Mouse (Mus musculus) heart, embryonic 11.5 days (tissue): ENCODE measurements at regions not wholly inside any gene's neighbourhood (a gene's known extent, or its start where the extent isn't known, plus 50 kb on each side); places are given as distances from the start of the nearest gene placed in this dataset.

Source experiments
- ATAC-seq: fragments of 200-750 bp; cut with Nextera tagmentation; replicated peaks from 2 replicates; pipeline ENCODE4 v1.8.0; 2017; ENCODE audit warnings: moderate library complexity; ENCODE audit not compliant: insufficient number of reproducible peaks, low FRiP score, low TSS enrichment
- H3K27ac ChIP-seq: fragments of 300-500 bp; sonication (generic); 2 replicates; pipeline ENCODE4 v1.5.1; 2014; ENCODE audit warnings: mild to moderate bottlenecking, low read depth, low read length
- H3K27me3 ChIP-seq: fragments of 300-500 bp; sonication (generic); 2 replicates; pipeline ENCODE4 v1.6.1; 2014; ENCODE audit warnings: mild to moderate bottlenecking, low read length, mixed read lengths; ENCODE audit not compliant: control insufficient read depth, insufficient read depth
- H3K36me3 ChIP-seq: fragments of 300-500 bp; sonication (generic); 2 replicates; pipeline ENCODE4 v1.6.1; 2014; ENCODE audit warnings: mild to moderate bottlenecking, low read length, moderate library complexity, mixed read lengths; ENCODE audit not compliant: control insufficient read depth, insufficient read depth
- H3K4me1 ChIP-seq: fragments of 300-500 bp; sonication (generic); 2 replicates; pipeline ENCODE4 v1.6.1; 2014; ENCODE audit warnings: low read length; ENCODE audit not compliant: control insufficient read depth, insufficient read depth
- H3K4me2 ChIP-seq: fragments of 300-500 bp; sonication (generic); 2 replicates; pipeline ENCODE4 v1.6.1; 2014; ENCODE audit warnings: mild to moderate bottlenecking, moderate library complexity
- H3K4me3 ChIP-seq: fragments of 300-500 bp; sonication (generic); 2 replicates; pipeline ENCODE4 v1.5.1; 2014; ENCODE audit warnings: low read depth, low read length
- H3K9ac ChIP-seq: fragments of 300-500 bp; sonication (generic); 2 replicates; pipeline ENCODE4 v1.6.1; 2014; ENCODE audit warnings: mild to moderate bottlenecking, low read depth, low read length, moderate library complexity
- H3K9me3 ChIP-seq: fragments of 300-500 bp; sonication (generic); replicated peaks from 2 replicates; pipeline ENCODE4 v1.6.1; 2016; ENCODE audit warnings: low read length; ENCODE audit not compliant: control insufficient read depth
- WGBS: fragments of 180-500 bp; shearing (Covaris S2); extraction: QIAGEN DNeasy Blood & Tissue Kit; methylation state at CpG from one replicate; pipeline ENCODE4 v1.1.7; 2014; ENCODE audit not compliant: insufficient replicate concordance; 5-methylcytosine and 5-hydroxymethylcytosine counted together

DNA sequence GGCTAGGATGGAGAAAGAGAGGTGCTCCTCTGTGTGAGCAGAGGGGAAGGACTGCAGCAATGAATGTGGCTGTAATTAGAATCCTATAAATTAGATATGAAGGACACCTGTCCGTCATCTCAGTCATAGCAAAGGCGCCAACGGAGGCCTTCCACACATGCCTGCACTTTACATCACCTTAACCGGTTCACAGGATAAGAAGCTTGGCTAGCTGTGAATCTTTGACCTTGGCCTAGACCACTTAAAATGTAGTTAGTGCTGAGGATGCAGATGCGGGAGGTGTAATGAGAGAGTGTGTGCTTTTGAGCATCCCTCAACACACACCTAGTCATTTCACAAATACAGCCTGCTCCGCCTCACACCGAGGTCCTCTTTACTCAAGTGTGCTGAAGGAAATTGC, 228.6 kb downstream of the Irs2 start:
- no peak overlapping the region for H3K27ac ChIP-seq
- no peaks in the 10 kb centered on the region for H3K9me3 ChIP-seq
- H3K4me3 ChIP-seq, result no peak overlapping the region
- H3K4me1 ChIP-seq, result no peaks in the 10 kb centered on the region
- ATAC-seq, result no peak
- WGBS, result 84% methylated on average over 7 of the region's 7 CpGs
- no peak overlapping the region for H3K4me2 ChIP-seq
- H3K9ac ChIP-seq, result no peak overlapping the region
- no peaks in the 10 kb centered on the region for H3K36me3 ChIP-seq
- H3K27me3 ChIP-seq, result no peaks in the 10 kb centered on the region

DNA sequence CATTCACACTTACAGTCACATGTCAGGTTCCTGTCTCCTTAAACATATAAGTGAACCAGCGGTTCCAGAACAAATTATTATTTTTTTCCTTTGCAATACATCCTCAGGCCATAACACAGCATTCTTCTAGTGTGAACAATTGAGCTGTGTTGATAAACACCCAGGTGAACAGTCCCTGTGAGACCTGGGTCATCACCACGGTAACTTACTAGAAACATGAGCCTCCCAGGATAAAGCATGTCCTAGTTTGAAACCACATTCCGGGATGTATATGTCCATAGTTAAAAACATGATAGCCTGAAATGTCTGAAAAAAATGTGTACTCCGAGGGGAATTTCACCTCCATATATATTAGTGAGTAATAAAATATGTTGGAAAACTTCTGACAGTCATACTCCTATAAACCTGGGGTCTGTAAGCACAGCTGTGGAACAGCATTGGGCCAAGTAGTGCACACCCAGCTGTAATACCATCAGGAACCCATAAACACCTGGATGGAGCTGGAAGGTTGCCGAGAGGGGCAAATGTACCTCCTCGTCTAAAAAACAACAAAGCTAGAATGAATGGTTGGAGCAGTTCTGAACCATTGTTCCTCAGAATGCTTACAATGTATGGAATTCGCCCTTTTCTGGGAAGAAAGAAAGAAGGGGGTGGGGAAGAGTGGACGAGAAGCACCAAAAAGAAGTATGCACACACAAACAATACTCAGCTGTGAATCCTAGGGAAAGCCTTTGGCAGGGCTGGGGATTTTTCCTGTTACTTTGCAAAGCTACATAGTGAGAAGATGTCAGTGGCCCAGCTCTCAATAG, 232.9 kb downstream of the Irs2 start:
- H3K4me1 ChIP-seq, result no peaks in the 10 kb centered on the region
- ATAC-seq, result no peak
- 75% methylated on average over 8 of the region's 8 CpGs for WGBS
- H3K9me3 ChIP-seq, result no peaks in the 10 kb centered on the region
- no peaks in the 10 kb centered on the region for H3K27me3 ChIP-seq
- H3K4me2 ChIP-seq, result no peak overlapping the region
- H3K36me3 ChIP-seq, result no peaks in the 10 kb centered on the region
- no peak overlapping the region for H3K9ac ChIP-seq
- H3K4me3 ChIP-seq, result no peak overlapping the region
- H3K27ac ChIP-seq, result no peak overlapping the region

DNA sequence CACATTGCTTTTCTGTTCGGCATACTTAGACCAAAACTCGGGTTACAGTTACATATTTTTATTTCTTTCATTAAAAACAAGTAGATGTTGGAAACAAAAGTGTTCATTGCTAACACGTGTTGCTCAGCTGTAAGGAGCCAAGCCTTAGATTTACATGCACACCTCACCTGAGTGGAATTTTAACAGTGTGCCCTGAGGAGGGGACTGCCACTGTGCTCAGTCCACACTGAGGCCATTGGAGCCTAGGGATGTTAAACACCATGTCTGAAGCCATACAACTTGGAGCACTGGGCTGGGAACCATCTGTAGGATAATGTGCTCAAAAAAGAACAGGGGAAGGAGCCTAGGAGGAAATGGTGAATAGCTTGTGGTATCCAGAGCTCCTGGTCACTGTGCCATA, 233.5 kb downstream of the Irs2 start:
- no peak overlapping the region for H3K27ac ChIP-seq
- H3K27me3 ChIP-seq, result no peaks in the 10 kb centered on the region
- H3K4me2 ChIP-seq, result no peak overlapping the region
- no peaks in the 10 kb centered on the region for H3K4me1 ChIP-seq
- no peak for ATAC-seq
- no peak overlapping the region for H3K9ac ChIP-seq
- H3K4me3 ChIP-seq, result no peak overlapping the region
- no peaks in the 10 kb centered on the region for H3K36me3 ChIP-seq
- no peaks in the 10 kb centered on the region for H3K9me3 ChIP-seq
- 85% methylated on average over 3 of the region's 3 CpGs for WGBS

DNA sequence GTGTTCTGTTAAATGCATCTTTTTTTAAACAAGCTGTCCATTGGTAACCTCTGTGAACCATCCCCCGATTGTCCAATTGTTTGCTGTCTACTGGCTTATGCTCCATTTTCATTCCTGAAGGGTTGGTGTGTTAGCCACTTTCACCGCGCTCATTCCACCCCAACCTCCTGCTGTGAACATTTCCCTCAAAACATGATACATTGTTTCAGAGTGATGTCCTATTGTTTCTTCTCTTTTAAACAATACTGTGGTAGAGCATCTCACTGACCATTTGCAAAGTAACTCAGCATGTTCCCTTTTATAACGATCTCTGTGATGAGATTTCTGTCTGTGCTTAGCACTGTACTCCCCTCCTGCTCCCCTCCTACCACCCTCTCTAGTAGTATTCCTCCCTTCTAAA, 240.1 kb downstream of the Irs2 start:
- no peaks in the 10 kb centered on the region for H3K27me3 ChIP-seq
- no peak overlapping the region for H3K4me3 ChIP-seq
- 71% methylated on average over 4 of the region's 4 CpGs for whole genome bisulfite sequencing
- no peaks in the 10 kb centered on the region for H3K36me3 ChIP-seq
- H3K4me1 ChIP-seq, result no peaks in the 10 kb centered on the region
- H3K27ac ChIP-seq, result no peak overlapping the region
- no peaks in the 10 kb centered on the region for H3K9me3 ChIP-seq
- no peak overlapping the region for H3K4me2 ChIP-seq
- no peak for ATAC-seq
- H3K9ac ChIP-seq, result no peak overlapping the region

DNA sequence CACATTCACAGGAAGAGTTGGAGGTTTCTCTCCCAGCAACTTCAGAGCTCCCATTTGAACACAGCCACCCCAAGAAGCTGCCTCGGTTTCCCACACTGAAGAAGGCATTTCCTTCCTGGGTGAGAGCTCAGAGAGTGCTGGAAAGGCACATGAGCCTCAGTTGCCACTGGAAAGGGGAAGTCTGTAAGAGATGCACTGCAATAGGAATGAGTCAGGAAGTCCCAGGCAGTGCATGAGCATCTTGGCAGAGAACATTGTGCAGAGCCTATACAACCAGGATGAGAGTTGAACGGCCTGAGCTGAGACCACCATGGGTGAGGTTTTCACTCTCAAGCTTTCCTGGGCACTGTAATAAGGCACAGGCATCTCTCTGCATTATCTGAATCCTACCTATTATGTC, 244.4 kb downstream of the Irs2 start:
- 73% methylated on average over 2 of the region's 2 CpGs for WGBS
- Histone ChIP-seq H3K27ac (no peak overlapping the region), H3K4me2 (no peak overlapping the region), H3K9me3 (no peaks in the 10 kb centered on the region), H3K27me3 (no peaks in the 10 kb centered on the region), H3K36me3 (no peaks in the 10 kb centered on the region), H3K4me1 (peaks cover 18% of the 10 kb centered on the region), H3K4me3 (no peak overlapping the region), H3K9ac (no peak overlapping the region)
- no peak for ATAC-seq

DNA sequence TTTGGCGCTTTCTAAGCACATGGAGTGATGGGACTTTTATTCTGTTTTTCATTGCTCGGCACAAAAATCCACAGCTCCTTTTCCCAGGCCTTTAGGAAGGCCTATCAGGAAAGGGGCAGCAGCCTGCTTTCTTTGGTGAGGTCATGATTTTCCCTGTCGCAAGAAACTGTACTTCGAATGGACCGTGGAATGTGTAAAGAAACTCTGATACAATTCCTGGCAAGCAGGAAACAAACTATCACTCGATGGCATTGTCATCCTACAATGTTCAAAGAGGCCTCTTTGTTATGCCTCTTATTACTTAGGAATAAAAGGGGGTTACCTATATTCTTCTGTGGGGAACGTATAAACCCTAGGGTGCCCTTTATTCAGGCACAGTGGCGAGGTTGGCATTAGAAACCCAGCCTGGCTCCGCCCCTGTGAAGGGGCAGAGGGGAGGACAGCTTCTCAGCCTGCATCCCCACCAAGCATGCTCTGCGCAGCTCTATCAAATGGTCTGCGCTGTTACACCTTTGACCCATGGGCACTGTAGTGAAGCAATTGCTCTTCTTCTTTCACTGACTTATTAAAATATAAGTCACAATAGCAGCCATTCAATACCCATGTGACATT, 246.5 kb downstream of the Irs2 start:
- Histone ChIP-seq H3K4me3 (no peak overlapping the region), H3K4me1 (peaks cover 18% of the 10 kb centered on the region), H3K9me3 (no peaks in the 10 kb centered on the region), H3K27me3 (no peaks in the 10 kb centered on the region), H3K27ac (peak overlapping the region; percentile 87), H3K4me2 (no peak overlapping the region), H3K9ac (no peak overlapping the region), H3K36me3 (no peaks in the 10 kb centered on the region)
- 51% methylated on average over 11 of the region's 11 CpGs for WGBS
- ATAC-seq, result no peak

DNA sequence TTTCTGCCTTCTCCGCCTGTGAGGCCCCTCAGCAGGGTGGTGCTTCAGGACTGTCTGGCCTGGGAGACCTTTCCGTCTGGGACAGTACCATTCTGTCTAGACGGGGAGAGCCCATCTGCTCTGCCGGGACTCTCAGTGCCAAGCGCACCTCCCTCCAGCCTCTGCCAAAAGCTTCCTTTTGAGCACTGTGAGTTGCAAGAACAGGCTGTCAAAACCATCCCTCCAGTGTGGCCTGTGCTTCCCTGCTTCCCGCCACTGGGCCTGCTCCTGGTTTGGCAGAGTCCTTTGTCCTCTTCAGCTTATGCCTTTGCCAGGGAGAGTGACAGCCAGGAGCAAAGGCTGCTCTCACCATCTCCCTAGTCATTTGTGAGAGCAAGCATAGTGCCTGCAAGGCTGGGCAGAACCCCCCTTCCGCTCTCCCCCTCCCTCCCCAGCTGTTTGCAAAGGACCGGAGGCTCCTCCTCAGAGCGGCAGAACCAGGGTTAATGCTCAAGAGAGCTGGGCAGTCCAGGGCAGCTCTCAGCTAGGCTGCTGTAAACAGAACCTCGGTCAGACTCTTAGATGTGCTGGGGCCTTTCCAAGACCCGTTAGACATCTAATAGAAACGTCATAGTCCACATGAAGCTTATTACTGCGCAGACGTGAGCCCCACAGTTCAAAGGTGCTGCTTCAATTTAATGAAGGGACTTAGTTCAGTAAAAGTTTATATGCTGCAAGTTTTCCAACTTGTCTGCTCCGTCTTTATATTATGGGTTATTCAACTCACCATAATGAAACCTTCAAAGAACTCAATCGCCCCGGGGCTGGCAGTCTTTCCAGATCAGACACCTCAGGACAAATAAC, 247.2 kb downstream of the Irs2 start:
- no peaks in the 10 kb centered on the region for H3K27me3 ChIP-seq
- H3K36me3 ChIP-seq, result no peaks in the 10 kb centered on the region
- H3K9ac ChIP-seq, result peak overlapping the region; percentile 66
- peak; percentile 73 for ATAC-seq
- peak overlapping the region; percentile 87 for H3K27ac ChIP-seq
- peak overlapping the region; percentile 44 for H3K4me2 ChIP-seq
- H3K4me3 ChIP-seq, result no peak overlapping the region
- peaks cover 18% of the 10 kb centered on the region for H3K4me1 ChIP-seq
- no peaks in the 10 kb centered on the region for H3K9me3 ChIP-seq
- WGBS, result 15% methylated on average over 17 of the region's 17 CpGs

DNA sequence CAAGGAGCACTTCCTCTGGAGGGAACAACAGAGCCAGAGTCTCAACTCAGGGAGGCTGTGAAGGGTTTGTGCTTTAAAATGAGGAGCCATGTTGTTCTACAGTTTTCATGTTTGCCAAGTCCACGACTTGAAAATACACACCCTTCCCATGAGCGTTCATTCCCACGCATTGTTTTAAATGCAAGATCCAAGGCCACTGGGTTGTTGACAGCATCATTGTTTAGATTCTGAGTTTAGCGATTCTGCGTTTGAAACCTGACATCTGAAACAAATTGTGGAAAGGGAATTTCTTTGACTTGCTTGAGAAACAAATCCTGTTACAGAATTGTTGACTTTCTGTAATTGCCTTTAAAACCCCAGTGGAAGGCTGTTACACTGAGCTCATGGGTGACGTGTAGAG, 248.0 kb downstream of the Irs2 start:
- 65% methylated on average over 6 of the region's 6 CpGs for WGBS
- ATAC-seq, result no peak

More for the DNA sequence above, 248.0 kb downstream of the Irs2 start:
- Histone ChIP-seq H3K4me1 (peaks cover 18% of the 10 kb centered on the region), H3K36me3 (no peaks in the 10 kb centered on the region), H3K9ac (peak overlapping the region; percentile 66; the same call in 1 of the 2 replicates), H3K27me3 (no peaks in the 10 kb centered on the region), H3K9me3 (no peaks in the 10 kb centered on the region), H3K4me3 (no peak overlapping the region), H3K4me2 (peak overlapping the region; percentile 44; the same call in 1 of the 2 replicates), H3K27ac (peak overlapping the region; percentile 87; the same call in 1 of the 2 replicates)
